Mouse (Mus musculus): ENCODE data around the gene Wdr95. TPM values are rescaled to one million over a fixed set of nuclear protein-coding genes. Genes with fewer than 3 reads are reported as not detected.

Gene Wdr95
- polyA plus RNA-seq, 1 experiment from 2014 or later: 0.30 TPM

- Histone ChIP-seq H3K27me3 (ENCODE audit: control insufficient read depth, insufficient read depth, low read length) (no peaks in the 10 kb centered on the region), H3K36me3 (ENCODE audit: control insufficient read depth, insufficient read depth, low read length) (no peaks in the 10 kb centered on the region), H3K9ac (replicated peaks; ENCODE audit: low read length) (no peak overlapping the region), H3K4me2 (ENCODE audit: low read length) (no peak overlapping the region), H3K4me1 (ENCODE audit: control insufficient read depth, insufficient read depth, low read length) (0 out of 2 replicates have a peak, but pooled peaks cover 3% of the 10 kb centered on the region), H3K9me3 (ENCODE audit: control insufficient read depth, low read length) (no peaks in the 10 kb centered on the region), H3K4me3 (replicated peaks; ENCODE audit: low read depth, low read length) (no peak overlapping the region), H3K27ac (replicated peaks; ENCODE audit: low read depth, low read length) (no peak overlapping the region)
- DNase-seq (no peak), ATAC-seq (ENCODE audit: low FRiP score, low TSS enrichment) (no peak)
- 58% methylated on average over 8 of the region's 10 CpGs for WGBS
Observed at GRCm38 (mm10) chr5:149551179-149551578, 22.7 kb downstream of the Wdr95 start.

- Histone ChIP-seq H3K9me3 (ENCODE audit: control insufficient read depth, low read length) (no peaks in the 10 kb centered on the region), H3K4me1 (ENCODE audit: control insufficient read depth, insufficient read depth, low read length) (0 out of 2 replicates have a peak, but pooled peaks cover 3% of the 10 kb centered on the region), H3K27ac (replicated peaks; ENCODE audit: low read depth, low read length) (no peak overlapping the region), H3K9ac (replicated peaks; ENCODE audit: low read length) (no peak overlapping the region), H3K4me2 (ENCODE audit: low read length) (no peak overlapping the region), H3K27me3 (ENCODE audit: control insufficient read depth, insufficient read depth, low read length) (no peaks in the 10 kb centered on the region), H3K36me3 (ENCODE audit: control insufficient read depth, insufficient read depth, low read length) (no peaks in the 10 kb centered on the region), H3K4me3 (replicated peaks; ENCODE audit: low read depth, low read length) (no peak overlapping the region)
- ATAC-seq (ENCODE audit: low FRiP score, low TSS enrichment) (no peak), DNase-seq (no peak)
- WGBS: 46% methylated on average over 9 of the region's 9 CpGs
Observed at GRCm38 (mm10) chr5:149552742-149553141, 24.3 kb downstream of the Wdr95 start.

- Histone ChIP-seq H3K4me2 (ENCODE audit: low read length) (no peak overlapping the region), H3K9me3 (ENCODE audit: control insufficient read depth, low read length) (no peaks in the 10 kb centered on the region), H3K27me3 (ENCODE audit: control insufficient read depth, insufficient read depth, low read length) (no peaks in the 10 kb centered on the region), H3K27ac (replicated peaks; ENCODE audit: low read depth, low read length) (no peak overlapping the region), H3K4me3 (replicated peaks; ENCODE audit: low read depth, low read length) (no peak overlapping the region), H3K4me1 (ENCODE audit: control insufficient read depth, insufficient read depth, low read length) (0 out of 2 replicates have a peak, but pooled peaks cover 3% of the 10 kb centered on the region), H3K9ac (replicated peaks; ENCODE audit: low read length) (no peak overlapping the region), H3K36me3 (ENCODE audit: control insufficient read depth, insufficient read depth, low read length) (no peaks in the 10 kb centered on the region)
- no peak for ATAC-seq (ENCODE audit: low FRiP score, low TSS enrichment)
- 95% methylated on average over 11 of the region's 11 CpGs for WGBS
- DNase-seq: no peak
Observed at GRCm38 (mm10) chr5:149553373-149553772, 24.9 kb downstream of the Wdr95 start.

- Histone ChIP-seq H3K9ac (replicated peaks; ENCODE audit: low read length) (no peak overlapping the region), H3K36me3 (ENCODE audit: control insufficient read depth, insufficient read depth, low read length) (no peaks in the 10 kb centered on the region), H3K4me2 (ENCODE audit: low read length) (no peak overlapping the region), H3K4me1 (ENCODE audit: control insufficient read depth, insufficient read depth, low read length) (0 out of 2 replicates have a peak, but pooled peaks cover 3% of the 10 kb centered on the region), H3K27ac (replicated peaks; ENCODE audit: low read depth, low read length) (no peak overlapping the region), H3K27me3 (ENCODE audit: control insufficient read depth, insufficient read depth, low read length) (no peaks in the 10 kb centered on the region), H3K4me3 (replicated peaks; ENCODE audit: low read depth, low read length) (no peak overlapping the region), H3K9me3 (ENCODE audit: control insufficient read depth, low read length) (no peaks in the 10 kb centered on the region)
- WGBS: 94% methylated on average over 8 of the region's 8 CpGs
- no peak for DNase-seq
- ATAC-seq (ENCODE audit: low FRiP score, low TSS enrichment): no peak
Observed at GRCm38 (mm10) chr5:149554397-149554796, 25.9 kb downstream of the Wdr95 start.

- Histone ChIP-seq H3K4me1 (ENCODE audit: control insufficient read depth, insufficient read depth, low read length) (peaks cover 21% of the 10 kb centered on the region), H3K36me3 (ENCODE audit: control insufficient read depth, insufficient read depth, low read length) (no peaks in the 10 kb centered on the region), H3K9ac (replicated peaks; ENCODE audit: low read length) (no peak overlapping the region), H3K4me3 (replicated peaks; ENCODE audit: low read depth, low read length) (no peak overlapping the region), H3K4me2 (ENCODE audit: low read length) (peak overlapping the region; percentile 27; the same call in 1 of the 2 replicates), H3K27me3 (ENCODE audit: control insufficient read depth, insufficient read depth, low read length) (no peaks in the 10 kb centered on the region), H3K9me3 (ENCODE audit: control insufficient read depth, low read length) (no peaks in the 10 kb centered on the region), H3K27ac (replicated peaks; ENCODE audit: low read depth, low read length) (peak overlapping the region; percentile 82)
- ATAC-seq (ENCODE audit: low FRiP score, low TSS enrichment) (peak; percentile 72), DNase-seq (peak; percentile 91)
- 22% methylated on average over 11 of the region's 11 CpGs for WGBS
Observed at GRCm38 (mm10) chr5:149560903-149561588, 32.6 kb downstream of the Wdr95 start.

- no peak; the same call in 1 of the 2 replicates for ATAC-seq (ENCODE audit: low FRiP score, low TSS enrichment)
- 24% methylated on average over 11 of the region's 11 CpGs for WGBS
- no peak overlapping the region; the same call in 1 of the 2 replicates for H3K9ac ChIP-seq (replicated peaks; ENCODE audit: low read length)
Observed at GRCm38 (mm10) chr5:149566026-149566425, 37.5 kb downstream of the Wdr95 start.

GRCm38 (mm10) chr5:149566957-149567356 is 38.5 kb downstream of the Wdr95 start:
- H3K4me1 ChIP-seq (ENCODE audit: control insufficient read depth, insufficient read depth, low read length): peaks cover 10% of the 10 kb centered on the region
- no peak overlapping the region for H3K9ac ChIP-seq (replicated peaks; ENCODE audit: low read length)
- no peaks in the 10 kb centered on the region for H3K9me3 ChIP-seq (ENCODE audit: control insufficient read depth, low read length)
- H3K4me3 ChIP-seq (replicated peaks; ENCODE audit: low read depth, low read length): no peak overlapping the region
- no peak overlapping the region for H3K4me2 ChIP-seq (ENCODE audit: low read length)
- H3K27ac ChIP-seq (replicated peaks; ENCODE audit: low read depth, low read length): no peak overlapping the region
- WGBS: 85% methylated on average over 5 of the region's 5 CpGs
- DNase-seq (no peak), ATAC-seq (ENCODE audit: low FRiP score, low TSS enrichment) (no peak)
- no peaks in the 10 kb centered on the region for H3K36me3 ChIP-seq (ENCODE audit: control insufficient read depth, insufficient read depth, low read length)
- no peaks in the 10 kb centered on the region for H3K27me3 ChIP-seq (ENCODE audit: control insufficient read depth, insufficient read depth, low read length)

More at GRCm38 (mm10) chr5:149566026-149566425, 37.5 kb downstream of the Wdr95 start:
- no peak overlapping the region for H3K4me3 ChIP-seq (replicated peaks; ENCODE audit: low read depth, low read length)
- H3K36me3 ChIP-seq (ENCODE audit: control insufficient read depth, insufficient read depth, low read length): no peaks in the 10 kb centered on the region
- peak; percentile 53 for DNase-seq
- H3K9me3 ChIP-seq (ENCODE audit: control insufficient read depth, low read length): no peaks in the 10 kb centered on the region
- H3K4me2 ChIP-seq (ENCODE audit: low read length): no peak overlapping the region
- H3K27ac ChIP-seq (replicated peaks; ENCODE audit: low read depth, low read length): peak overlapping the region; percentile 49; the same call in 1 of the 2 replicates
- H3K27me3 ChIP-seq (ENCODE audit: control insufficient read depth, insufficient read depth, low read length): no peaks in the 10 kb centered on the region
- H3K4me1 ChIP-seq (ENCODE audit: control insufficient read depth, insufficient read depth, low read length): peaks cover 19% of the 10 kb centered on the region

GRCm38 (mm10) chr5:149568993-149569392 is 40.5 kb downstream of the Wdr95 start:
- Histone ChIP-seq H3K4me3 (replicated peaks; ENCODE audit: low read depth, low read length) (no peak overlapping the region), H3K27ac (replicated peaks; ENCODE audit: low read depth, low read length) (no peak overlapping the region), H3K36me3 (ENCODE audit: control insufficient read depth, insufficient read depth, low read length) (no peaks in the 10 kb centered on the region), H3K9ac (replicated peaks; ENCODE audit: low read length) (no peak overlapping the region), H3K9me3 (ENCODE audit: control insufficient read depth, low read length) (no peaks in the 10 kb centered on the region), H3K4me1 (ENCODE audit: control insufficient read depth, insufficient read depth, low read length) (peaks cover 10% of the 10 kb centered on the region), H3K4me2 (ENCODE audit: low read length) (no peak overlapping the region), H3K27me3 (ENCODE audit: control insufficient read depth, insufficient read depth, low read length) (no peaks in the 10 kb centered on the region)
- no peak for DNase-seq
- WGBS: 85% methylated on average over 13 of the region's 13 CpGs
- ATAC-seq (ENCODE audit: low FRiP score, low TSS enrichment): no peak

GRCm38 (mm10) chr5:149576977-149577376 is 48.5 kb downstream of the Wdr95 start:
- Histone ChIP-seq H3K9me3 (ENCODE audit: control insufficient read depth, low read length) (no peaks in the 10 kb centered on the region), H3K4me2 (ENCODE audit: low read length) (no peak overlapping the region), H3K4me1 (ENCODE audit: control insufficient read depth, insufficient read depth, low read length) (peaks cover 6% of the 10 kb centered on the region), H3K27me3 (ENCODE audit: control insufficient read depth, insufficient read depth, low read length) (no peaks in the 10 kb centered on the region), H3K9ac (replicated peaks; ENCODE audit: low read length) (no peak overlapping the region), H3K4me3 (replicated peaks; ENCODE audit: low read depth, low read length) (no peak overlapping the region), H3K36me3 (ENCODE audit: control insufficient read depth, insufficient read depth, low read length) (no peaks in the 10 kb centered on the region), H3K27ac (replicated peaks; ENCODE audit: low read depth, low read length) (peak overlapping the region; percentile 60)
- no peak for ATAC-seq (ENCODE audit: low FRiP score, low TSS enrichment)
- 44% methylated on average over 10 of the region's 10 CpGs for WGBS
- DNase-seq: peak; percentile 37
